Mouse (Mus musculus) frontal cortex, postnatal 14 days (tissue): Measurements from ENCODE around the gene Cd300a.

Source experiments
- DNase-seq, 2 experiments: peaks; one replicate each; pipeline ENCODE4 v3.0.0; 2022; ENCODE audit warnings: low spot score in 2 of 2

Gene Cd300a

GRCm38 (mm10) chr11:114889991-114890518, at the start of gene Cd300a:
Gene Cd300a (plus strand): TSS chr11:114890041.
- DNase-seq: no peak

- DNase-seq: no peak
Measured at GRCm38 (mm10) chr11:114843818-114844463, 45.9 kb upstream of the Cd300a start.

GRCm38 (mm10) chr11:114844464-114845220, 45.2 kb upstream of the Cd300a start:
- DNase-seq: no peak

- no peak for DNase-seq
Measured at GRCm38 (mm10) chr11:114846336-114846735, 43.5 kb upstream of the Cd300a start.

- DNase-seq: no peak
Measured at GRCm38 (mm10) chr11:114847008-114847407, 42.8 kb upstream of the Cd300a start.

GRCm38 (mm10) chr11:114849572-114849971, 40.3 kb upstream of the Cd300a start:
- no peak for DNase-seq

GRCm38 (mm10) chr11:114850066-114850451, 39.8 kb upstream of the Cd300a start:
- DNase-seq: no peak

GRCm38 (mm10) chr11:114850452-114851268, 39.2 kb upstream of the Cd300a start, which contains the start of gene Gprc5c:
Gene Gprc5c (plus strand): TSS chr11:114851152.
- no peak for DNase-seq

GRCm38 (mm10) chr11:114851269-114851607, 38.6 kb upstream of the Cd300a start:
- no peak for DNase-seq

- DNase-seq: peak in 1 of 2 experiments; percentile 31
Measured at GRCm38 (mm10) chr11:114851608-114852310, 38.1 kb upstream of the Cd300a start.

GRCm38 (mm10) chr11:114852311-114853173, 37.3 kb upstream of the Cd300a start:
- DNase-seq: no peak

GRCm38 (mm10) chr11:114853174-114853838, 36.5 kb upstream of the Cd300a start:
- DNase-seq: no peak

- no peak for DNase-seq
Measured at GRCm38 (mm10) chr11:114854581-114854980, 35.3 kb upstream of the Cd300a start.

- DNase-seq: no peak
Measured at GRCm38 (mm10) chr11:114856125-114856524, 33.7 kb upstream of the Cd300a start.

GRCm38 (mm10) chr11:114858641-114859040, 31.2 kb upstream of the Cd300a start:
- DNase-seq: no peak

GRCm38 (mm10) chr11:114861057-114861456, 28.8 kb upstream of the Cd300a start:
- DNase-seq: no peak

GRCm38 (mm10) chr11:114862687-114863086, 27.2 kb upstream of the Cd300a start:
- no peak for DNase-seq

- DNase-seq: no peak
Measured at GRCm38 (mm10) chr11:114863918-114864420, 25.9 kb upstream of the Cd300a start.

GRCm38 (mm10) chr11:114865999-114866398, 23.8 kb upstream of the Cd300a start:
- no peak for DNase-seq
